Comparison of ENCODE assay signal across 9 mouse cellular contexts in the genomic region with DNA sequence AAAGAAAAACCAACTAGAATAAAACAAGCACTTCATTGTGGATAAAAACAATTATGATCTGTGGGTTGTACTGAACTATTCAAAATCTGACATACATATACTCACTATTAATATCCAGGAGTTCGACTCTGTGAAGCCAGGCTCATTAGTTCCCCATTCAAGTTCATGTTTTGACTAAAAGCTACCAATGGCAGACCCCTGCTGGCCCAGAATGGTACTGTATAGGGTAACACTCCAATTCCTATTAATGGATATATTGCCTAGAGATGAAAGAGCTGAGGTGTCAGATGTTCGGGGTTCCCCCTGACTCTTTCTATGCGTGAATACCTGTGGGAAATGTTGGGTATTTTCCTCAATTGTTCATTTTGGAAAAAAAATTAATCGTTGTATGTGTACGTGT.
A peak's percentile ranks its signal among the peaks of the same experiment; 100 is the strongest.
DNase-seq lines count a peak whose midpoint lies in the region; ATAC-seq lines count a peak whose summit lies in the region.
"Had no signal": no experiment of that assay in that cellular context is flagged by ENCODE, and none has a peak within 500 bp of the region (broad histone marks: within the 10 kb centered on the region; RNA-seq: fewer than 3 reads in every experiment).

No protein-coding gene starts in this region.

- H3K9me3 ChIP-seq in intestine, embryonic 14.5 days (ENCODE audit: control insufficient read depth, low read length): no peaks in the 10 kb centered on the region
- no peaks in the 10 kb centered on the region for H3K9me3 ChIP-seq in intestine, embryonic 16.5 days (ENCODE audit: control insufficient read depth, low read length)
- H3K9me3 ChIP-seq in midbrain, embryonic 11.5 days (ENCODE audit: control insufficient read depth, low read length): no peaks in the 10 kb centered on the region
- H3K9me3 ChIP-seq: limb, embryonic 12.5 days had no signal

- no peak overlapping the region for H3K4me2 ChIP-seq in intestine, embryonic 14.5 days (ENCODE audit: low read length)
- no peak overlapping the region for H3K4me2 ChIP-seq in intestine, embryonic 16.5 days (ENCODE audit: low read depth, low read length)
- H3K4me2 ChIP-seq in midbrain, embryonic 11.5 days: no peak overlapping the region
- H3K4me2 ChIP-seq: limb, embryonic 12.5 days had no signal

- no peaks in the 10 kb centered on the region for H3K36me3 ChIP-seq in intestine, embryonic 14.5 days (ENCODE audit: control insufficient read depth, insufficient read depth, low read length)
- H3K36me3 ChIP-seq in intestine, embryonic 16.5 days (ENCODE audit: control insufficient read depth, insufficient read depth, low read length): no peaks in the 10 kb centered on the region
- H3K36me3 ChIP-seq in midbrain, embryonic 11.5 days (ENCODE audit: control insufficient read depth, insufficient read depth, low read length): no peaks in the 10 kb centered on the region
- H3K36me3 ChIP-seq: limb, embryonic 12.5 days had no signal

- H3K27ac ChIP-seq in intestine, embryonic 14.5 days (ENCODE audit: low read depth): no peak overlapping the region
- no peak overlapping the region for H3K27ac ChIP-seq in intestine, embryonic 16.5 days (ENCODE audit: low read length)
- H3K27ac ChIP-seq in midbrain, embryonic 11.5 days (ENCODE audit: low read depth, low read length): no peak overlapping the region
- H3K27ac ChIP-seq: limb, embryonic 12.5 days had no signal

- H3K4me3 ChIP-seq in intestine, embryonic 14.5 days (ENCODE audit: low read depth, low read length): no peak overlapping the region
- H3K4me3 ChIP-seq in intestine, embryonic 16.5 days (ENCODE audit: low read length): no peak overlapping the region
- H3K4me3 ChIP-seq in midbrain, embryonic 11.5 days (ENCODE audit: low read depth, low read length): no peak overlapping the region
- H3K4me3 ChIP-seq: limb, embryonic 12.5 days had no signal

- DNase-seq in intestine, embryonic 14.5 days (ENCODE audit: low spot score): peak; percentile 75
- DNase-seq in WW6 (ENCODE audit: low read depth, low spot score): peak; percentile 18
- DNase-seq in layer of hippocampus, adult 9-10 months (ENCODE audit: low spot score): peak; percentile 68
- DNase-seq in midbrain, embryonic 11.5 days (ENCODE audit: low spot score, missing footprints): peak; percentile 90
- peak; percentile 61 to 68 for DNase-seq in spleen, postnatal 36 days (ENCODE audit: low spot score in 2 of 2)

- no peak overlapping the region for H3K9ac ChIP-seq in intestine, embryonic 14.5 days (ENCODE audit: low read length)
- H3K9ac ChIP-seq in intestine, embryonic 16.5 days (ENCODE audit: low read depth, low read length): no peak overlapping the region
- H3K9ac ChIP-seq in midbrain, embryonic 11.5 days (ENCODE audit: low read length): no peak overlapping the region
- H3K9ac ChIP-seq: limb, embryonic 12.5 days had no signal

- 62% methylated on average over 5 of the region's 5 CpGs for WGBS in intestine, embryonic 14.5 days
- WGBS in intestine, embryonic 16.5 days: 59% methylated on average over 5 of the region's 5 CpGs
- WGBS in midbrain, embryonic 11.5 days: 65% methylated on average over 5 of the region's 5 CpGs

- no peaks in the 10 kb centered on the region for H3K27me3 ChIP-seq in intestine, embryonic 14.5 days (replicated peaks; ENCODE audit: control insufficient read depth, insufficient read depth, low read length)
- H3K27me3 ChIP-seq in intestine, embryonic 16.5 days (replicated peaks; ENCODE audit: control insufficient read depth, insufficient read depth, low read length): no peaks in the 10 kb centered on the region
- H3K27me3 ChIP-seq in midbrain, embryonic 11.5 days (ENCODE audit: control insufficient read depth, insufficient read depth, low read length): no peaks in the 10 kb centered on the region
- H3K27me3 ChIP-seq: limb, embryonic 12.5 days had no signal

- H3K4me1 ChIP-seq in intestine, embryonic 14.5 days (replicated peaks; ENCODE audit: control insufficient read depth, insufficient read depth, low read length): 0 out of 2 replicates have a peak, but pooled peaks cover 8% of the 10 kb centered on the region
- no peaks in the 10 kb centered on the region for H3K4me1 ChIP-seq in intestine, embryonic 16.5 days (ENCODE audit: control insufficient read depth, insufficient read depth, low read length)
- no peaks in the 10 kb centered on the region; the same call in 1 of the 2 replicates for H3K4me1 ChIP-seq in midbrain, embryonic 11.5 days (ENCODE audit: control insufficient read depth, insufficient read depth, low read length)

- ATAC-seq in intestine, embryonic 14.5 days (replicated peaks; ENCODE audit: low FRiP score, low TSS enrichment, low read depth): no peak
- ATAC-seq in intestine, embryonic 16.5 days: no peak
- peak; percentile 89 for ATAC-seq in common myeloid progenitor, adult 5-6 weeks (replicated peaks; ENCODE audit: low read depth, poor library complexity, severe bottlenecking)
- ATAC-seq in hematopoietic stem cell, adult 5-6 weeks (replicated peaks in 1 of 2; ENCODE audit: insufficient read depth in 1 of 2, low FRiP score in 2 of 2, low TSS enrichment in 1 of 2, low read depth in 1 of 2, poor library complexity in 2 of 2, severe bottlenecking in 2 of 2): peak; percentile 82 to 87
- peak; percentile 59; the same call in 1 of the 2 replicates for ATAC-seq in midbrain, embryonic 11.5 days (ENCODE audit: low FRiP score)

Comparison
In these comparisons a context has a peak if more than half of its experiments do, and no peak if none do; other contexts are left out.
1. ATAC-seq: peak in common myeloid progenitor, adult 5-6 weeks (single experiment), hematopoietic stem cell, adult 5-6 weeks (2 of 2) and midbrain, embryonic 11.5 days (single experiment); none in intestine, embryonic 14.5 days (single experiment) and intestine, embryonic 16.5 days (single experiment).
2. DNase-seq: peak in every context shown above with its lines; median percentile 90 in midbrain, embryonic 11.5 days; 75 in intestine, embryonic 14.5 days; 68 in layer of hippocampus, adult 9-10 months; 64 in spleen, postnatal 36 days; 18 in WW6.